Mouse (Mus musculus): ENCODE data around the gene Gm20696. TPM values are rescaled to one million over a fixed set of nuclear protein-coding genes. Genes with fewer than 3 reads are reported as not detected.

Gm20696 gene
- polyA plus RNA-seq, 1 experiment from 2014 or later, result 6.4 TPM

- no peak for DNase-seq (ENCODE audit: low spot score)
Observed at GRCm38 (mm10) chr6:99300235-99300634, 366.4 kb downstream of the Gm20696 start.

GRCm38 (mm10) chr6:99299196-99299595, 367.4 kb downstream of the Gm20696 start:
- DNase-seq (ENCODE audit: low spot score), result no peak

GRCm38 (mm10) chr6:99297535-99297934, 369.1 kb downstream of the Gm20696 start:
- DNase-seq (ENCODE audit: low spot score), result no peak

GRCm38 (mm10) chr6:99295495-99295894, 371.1 kb downstream of the Gm20696 start:
- no peak for DNase-seq (ENCODE audit: low spot score)

- no peak for DNase-seq (ENCODE audit: low spot score)
Observed at GRCm38 (mm10) chr6:99289220-99289619, 377.4 kb downstream of the Gm20696 start.

- no peak for DNase-seq (ENCODE audit: low spot score)
Observed at GRCm38 (mm10) chr6:99285026-99285425, 381.6 kb downstream of the Gm20696 start.

GRCm38 (mm10) chr6:99284019-99284418, 382.6 kb downstream of the Gm20696 start:
- peak; percentile 30 for DNase-seq (ENCODE audit: low spot score)

- DNase-seq (ENCODE audit: low spot score), result peak; percentile 64
Observed at GRCm38 (mm10) chr6:99282866-99283657, 383.5 kb downstream of the Gm20696 start.

- DNase-seq (ENCODE audit: low spot score), result no peak
Observed at GRCm38 (mm10) chr6:99281433-99281832, 385.2 kb downstream of the Gm20696 start.

- no peak for DNase-seq (ENCODE audit: low spot score)
Observed at GRCm38 (mm10) chr6:99280619-99281018, 386.0 kb downstream of the Gm20696 start.

- DNase-seq (ENCODE audit: low spot score), result no peak
Observed at GRCm38 (mm10) chr6:99277251-99277650, 389.3 kb downstream of the Gm20696 start.

- no peak for DNase-seq (ENCODE audit: low spot score)
Observed at GRCm38 (mm10) chr6:99276297-99276653, 390.3 kb downstream of the Gm20696 start.

GRCm38 (mm10) chr6:99275381-99276296, 391.0 kb downstream of the Gm20696 start:
- DNase-seq (ENCODE audit: low spot score), result peak; percentile 46

- DNase-seq (ENCODE audit: low spot score), result no peak
Observed at GRCm38 (mm10) chr6:99274667-99275066, 391.9 kb downstream of the Gm20696 start.

- no peak for DNase-seq (ENCODE audit: low spot score)
Observed at GRCm38 (mm10) chr6:99274222-99274621, 392.4 kb downstream of the Gm20696 start.

- DNase-seq (ENCODE audit: low spot score), result no peak
Observed at GRCm38 (mm10) chr6:99273177-99273576, 393.4 kb downstream of the Gm20696 start.

- DNase-seq (ENCODE audit: low spot score), result no peak
Observed at GRCm38 (mm10) chr6:99272174-99272573, 394.4 kb downstream of the Gm20696 start.

GRCm38 (mm10) chr6:99271741-99272140, 394.9 kb downstream of the Gm20696 start:
- no peak for DNase-seq (ENCODE audit: low spot score)

- peak; percentile 66 for DNase-seq (ENCODE audit: low spot score)
Observed at GRCm38 (mm10) chr6:99269921-99270320, 396.7 kb downstream of the Gm20696 start.

GRCm38 (mm10) chr6:99268171-99269061, 398.2 kb downstream of the Gm20696 start:
- no peak for DNase-seq (ENCODE audit: low spot score)
